Mouse (Mus musculus): ENCODE data around the gene Bcam.

GRCm38 (mm10) chr7:19764581-19764980, 6.2 kb downstream of the Bcam start:
- TF ChIP-seq CTCF (IDR thresholded peaks at IDR 0.05; ENCODE audit: borderline replicate concordance, insufficient read depth, low read depth, low read length) (no peak), POLR2A (IDR thresholded peaks at IDR 0.05; ENCODE audit: borderline replicate concordance, insufficient read depth, low read length) (no peak)
